Mouse (Mus musculus) adrenal gland, postnatal 10 days (tissue): ENCODE data around the gene Oas1c. TPM values are rescaled to one million over a fixed set of nuclear protein-coding genes. Genes with fewer than 3 reads are reported as not detected.
A peak's percentile ranks its signal among the peaks of the same experiment; 100 is the strongest.

Experiments used
- DNase-seq: peaks from one replicate; pipeline ENCODE4 v3.0.0; 2021; ENCODE audit warnings: mixed read lengths
- microRNA-seq: library from miRNA; unstranded; fragments of <30 nt; microRNA quantifications from one replicate; pipeline ENCODE4 v1.2.0, GENCODE M21; 2021
- total RNA-seq, 2 experiments: library from RNA; stranded (reverse); gene quantifications; 2 replicates each; pipeline ENCODE4 v1.2.3; 2021

Gene Oas1c
- total RNA-seq, 2 experiments from 2014 or later: 1.0 to 1.1 TPM

GRCm38 (mm10) chr5:120782446-120782845 lies 29.9 kb downstream of the Oas1c start:
- DNase-seq: no peak

- no peak for DNase-seq
Measured at GRCm38 (mm10) chr5:120781646-120782045, 30.7 kb downstream of the Oas1c start.

- DNase-seq: no peak
Measured at GRCm38 (mm10) chr5:120779922-120780321, 32.4 kb downstream of the Oas1c start.

GRCm38 (mm10) chr5:120778941-120779340 lies 33.4 kb downstream of the Oas1c start:
- DNase-seq: no peak

- no peak for DNase-seq
Measured at GRCm38 (mm10) chr5:120777478-120777877, 34.8 kb downstream of the Oas1c start, which contains the start of gene Oas3. Gene Oas3, minus strand, starts transcription at chr5:120777661.

- no peak for DNase-seq
Measured at GRCm38 (mm10) chr5:120776801-120777200, 35.5 kb downstream of the Oas1c start.

- DNase-seq: no peak
Measured at GRCm38 (mm10) chr5:120775287-120775985, 36.9 kb downstream of the Oas1c start.

GRCm38 (mm10) chr5:120769396-120769795 lies 42.9 kb downstream of the Oas1c start:
- DNase-seq: no peak

GRCm38 (mm10) chr5:120765010-120765409 lies 47.3 kb downstream of the Oas1c start:
- no peak for DNase-seq

GRCm38 (mm10) chr5:120761901-120762300 lies 50.4 kb downstream of the Oas1c start:
- peak; percentile 34 for DNase-seq

- no peak for DNase-seq
Measured at GRCm38 (mm10) chr5:120754215-120754614, 58.1 kb downstream of the Oas1c start.

- DNase-seq: no peak
Measured at GRCm38 (mm10) chr5:120752786-120753185, 59.5 kb downstream of the Oas1c start.

GRCm38 (mm10) chr5:120751206-120751605 lies 61.1 kb downstream of the Oas1c start:
- no peak for DNase-seq

Small RNA genes lying within 50 kb of the gene (microRNA-seq; reads per million reads assigned to microRNA genes)
- not detected for gene Gm22907

Other genes with a start within 250 kb of the Oas1c start
- gene Tpcn1, start 223.8 kb downstream of the Oas1c start, total RNA-seq: 10 to 100 TPM; 53.1 to 60.4 TPM
- under 1 TPM; 0.42 to 0.51 TPM for gene Iqcd, start 223.5 kb downstream of the Oas1c start, total RNA-seq
- gene Rita1, start 199.9 kb downstream of the Oas1c start, total RNA-seq: 10 to 100 TPM; 12.9 to 17.4 TPM
- 10 to 100 TPM; 36.0 to 36.1 TPM for gene Ddx54, start 199.8 kb downstream of the Oas1c start, total RNA-seq
- under 1 TPM in 1 of 2 experiments, not detected in 1; 0.42 TPM for gene Cfap73, start 178.3 kb downstream of the Oas1c start, total RNA-seq
- gene Rasal1, start 163.7 kb downstream of the Oas1c start, total RNA-seq: 1 to 10 TPM; 6.9 to 8.9 TPM
- 1 to 10 TPM; 7.4 to 9.2 TPM for gene Dtx1, start 100.6 kb downstream of the Oas1c start, total RNA-seq
- under 1 TPM; 0.09 to 0.24 TPM for gene Oas2, start 62.7 kb downstream of the Oas1c start, total RNA-seq
- gene Oas3, start 34.9 kb downstream of the Oas1c start, total RNA-seq: under 1 TPM; 0.15 to 0.21 TPM
- gene Oas1e, start 17.0 kb downstream of the Oas1c start, total RNA-seq: not detected
- gene Oas1f, start 34.9 kb upstream of the Oas1c start, total RNA-seq: not detected
- not detected for gene Oas1h, start 48.9 kb upstream of the Oas1c start, total RNA-seq
- gene Oas1g, start 75.1 kb upstream of the Oas1c start, total RNA-seq: under 1 TPM in 1 of 2 experiments, not detected in 1; 0.21 TPM
- under 1 TPM in 1 of 2 experiments, not detected in 1; 0.58 TPM for gene Oas1a, start 95.0 kb upstream of the Oas1c start, total RNA-seq
- under 1 TPM in 1 of 2 experiments, not detected in 1; 0.18 TPM for gene Oas1d, start 102.0 kb upstream of the Oas1c start, total RNA-seq
- 1 to 10 TPM; 1.7 to 3.4 TPM for gene Rph3a, start 197.6 kb upstream of the Oas1c start, total RNA-seq